Mouse (Mus musculus) heart, embryonic 13.5 days (tissue): ENCODE measurements around the gene Clec2e. TPM values are rescaled to one million over a fixed set of nuclear protein-coding genes. Genes with fewer than 3 reads are reported as not detected.
"Not testable (repeated sequence)": the region's sequence is repeated elsewhere in the genome, so short reads cannot be mapped to it uniquely, and the experiment has no call there.

Experiments
- ATAC-seq: fragments of 200-750 bp; cut with Nextera tagmentation; 2 replicates; pipeline ENCODE4 v1.8.0; 2017; ENCODE audit warnings: moderate TSS enrichment; ENCODE audit not compliant: insufficient number of reproducible peaks, low FRiP score, low TSS enrichment; ENCODE audit errors: extremely low read depth
- H3K27ac ChIP-seq: fragments of 300-500 bp; sonication (generic); replicated peaks from 2 replicates; pipeline ENCODE4 v1.5.1; 2015; ENCODE audit warnings: moderate library complexity, mild to moderate bottlenecking, inconsistent platforms
- H3K27me3 ChIP-seq: fragments of 300-500 bp; sonication (generic); replicated peaks from 2 replicates; pipeline ENCODE4 v1.6.1; 2015; ENCODE audit warnings: mild to moderate bottlenecking, inconsistent platforms
- H3K36me3 ChIP-seq: fragments of 300-500 bp; sonication (generic); 2 replicates; pipeline ENCODE4 v1.6.1; 2015; ENCODE audit warnings: mild to moderate bottlenecking, inconsistent platforms
- H3K4me1 ChIP-seq: fragments of 300-500 bp; sonication (generic); 2 replicates; pipeline ENCODE4 v1.6.1; 2015; ENCODE audit warnings: inconsistent platforms
- H3K4me2 ChIP-seq: fragments of 300-500 bp; sonication (generic); 2 replicates; pipeline ENCODE4 v1.6.1; 2015; ENCODE audit warnings: inconsistent platforms, mild to moderate bottlenecking, moderate library complexity
- H3K4me3 ChIP-seq: fragments of 300-500 bp; sonication (generic); 2 replicates; pipeline ENCODE4 v1.5.1; 2015; ENCODE audit warnings: moderate library complexity, mild to moderate bottlenecking, inconsistent platforms
- H3K9ac ChIP-seq: fragments of 300-500 bp; sonication (generic); 2 replicates; pipeline ENCODE4 v1.6.1; 2015; ENCODE audit warnings: inconsistent platforms, mild to moderate bottlenecking, moderate library complexity
- H3K9me3 ChIP-seq: fragments of 300-500 bp; sonication (generic); 2 replicates; pipeline ENCODE4 v1.6.1; 2016; ENCODE audit warnings: inconsistent platforms
- WGBS: fragments of 180-500 bp; shearing (Covaris S2); methylation state at CpG from one replicate; pipeline ENCODE4 v1.1.7; 2015; ENCODE audit warnings: mixed read lengths; 5-methylcytosine and 5-hydroxymethylcytosine counted together
- polyA plus RNA-seq: library from polyadenylated mRNA; unstranded; fragments of >200 nt; fragmentation: Nextera tagmentation; extraction: Ambion mirVana; gene quantifications from 2 replicates; pipeline ENCODE4 v1.2.1, GENCODE M21; 2015

Gene Clec2e
- not detected in 2 replicates for polyA plus RNA-seq

DNA sequence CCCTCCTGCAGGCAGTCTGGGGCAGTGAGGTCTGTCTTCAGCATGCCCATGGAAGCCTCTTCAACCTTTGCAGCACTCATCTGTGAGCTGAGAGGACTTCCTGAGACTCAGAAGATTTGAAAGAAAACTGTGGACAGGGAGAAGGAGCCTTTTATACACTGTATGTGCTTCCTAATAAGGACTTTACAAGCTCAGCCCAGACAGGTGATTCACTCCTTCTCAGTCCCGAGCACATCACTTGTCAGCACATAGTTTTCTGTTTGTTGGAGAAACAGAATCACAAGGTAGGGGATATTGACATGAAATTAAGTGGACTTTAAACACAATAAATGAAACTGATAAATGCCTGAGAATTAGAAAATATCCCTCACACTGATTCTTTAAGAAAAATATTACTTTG is at the start of gene Clec2e:
Gene Clec2e (minus strand): TSS at position 120 of the 400 bp plus-strand sequence.
- H3K9me3 ChIP-seq, H3K4me3 ChIP-seq, H3K36me3 ChIP-seq, H3K27ac ChIP-seq, H3K4me1 ChIP-seq, H3K27me3 ChIP-seq, H3K4me2 ChIP-seq, H3K9ac ChIP-seq, ATAC-seq: not testable (repeated sequence)
- 59% methylated on average over 1 of the region's 1 CpGs for WGBS

DNA sequence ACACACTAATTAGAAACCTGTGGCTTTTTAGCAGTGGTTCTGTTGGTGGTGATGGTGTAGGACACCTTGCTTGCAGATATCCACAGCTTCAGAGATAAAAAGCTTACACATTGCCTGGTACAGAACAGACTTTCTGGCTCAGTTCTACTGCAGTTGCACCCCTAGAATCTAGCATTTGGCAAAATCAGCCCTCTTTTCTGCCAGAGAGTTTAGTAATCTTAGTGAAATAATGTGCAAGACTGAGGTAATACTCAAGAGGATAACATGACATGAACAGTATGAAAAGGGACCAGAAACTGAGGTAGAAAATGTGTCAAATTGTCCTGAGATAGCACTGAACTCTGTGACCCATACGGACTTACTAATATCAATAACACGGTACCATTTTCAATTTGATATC is 46.1 kb upstream of the Clec2e start:
- 81% methylated on average over 2 of the region's 2 CpGs for whole genome bisulfite sequencing
- Histone ChIP-seq H3K4me1 (no peaks in the 10 kb centered on the region), H3K36me3 (no peaks in the 10 kb centered on the region), H3K4me2 (no peak overlapping the region), H3K9ac (no peak overlapping the region), H3K4me3 (no peak overlapping the region), H3K27ac (no peak overlapping the region), H3K9me3 (0 out of 2 replicates have a peak, but pooled peaks cover 3% of the 10 kb centered on the region), H3K27me3 (no peaks in the 10 kb centered on the region)
- ATAC-seq = no peak

DNA sequence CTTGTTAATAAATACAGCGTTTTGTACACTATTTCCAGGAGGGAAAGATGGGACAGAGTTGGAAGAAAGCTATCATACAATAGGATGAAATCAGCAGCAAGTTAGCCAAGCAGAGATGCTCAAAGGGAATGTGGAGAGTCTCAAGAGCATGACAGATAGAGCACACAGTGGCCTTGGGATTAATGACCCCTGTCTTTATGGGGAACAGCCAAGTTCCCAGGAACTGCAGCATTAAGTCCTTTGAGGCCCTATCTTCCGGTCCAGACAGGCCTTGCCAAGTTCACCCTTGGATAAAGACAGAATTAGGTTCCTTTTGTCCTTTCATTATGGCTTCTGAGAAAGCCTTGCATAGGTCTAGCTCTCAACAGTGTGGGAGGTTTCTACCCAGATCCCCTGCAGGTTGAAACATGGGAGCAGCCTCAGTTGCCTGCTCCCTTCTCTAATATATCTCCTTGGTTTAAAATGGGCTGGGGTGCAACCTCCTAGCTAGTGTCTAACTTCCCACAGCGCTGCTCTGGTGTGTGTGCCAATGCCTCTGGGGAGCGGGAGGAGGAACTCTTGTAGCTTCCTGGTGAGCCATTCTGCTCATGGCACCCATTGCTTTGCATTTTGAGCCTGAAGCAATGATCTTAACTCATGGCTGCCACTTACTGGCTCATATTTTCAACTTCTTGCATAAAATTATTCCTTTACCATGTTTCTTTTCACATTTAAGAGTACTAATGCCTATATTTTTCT is 32.1 kb upstream of the Clec2e start:
- ATAC-seq = no peak
- Histone ChIP-seq H3K9me3 (no peaks in the 10 kb centered on the region), H3K4me3 (no peak overlapping the region), H3K9ac (no peak overlapping the region), H3K27me3 (no peaks in the 10 kb centered on the region), H3K4me2 (no peak overlapping the region), H3K27ac (no peak overlapping the region), H3K4me1 (no peaks in the 10 kb centered on the region), H3K36me3 (no peaks in the 10 kb centered on the region)
- 80% methylated on average over 4 of the region's 4 CpGs for WGBS

DNA sequence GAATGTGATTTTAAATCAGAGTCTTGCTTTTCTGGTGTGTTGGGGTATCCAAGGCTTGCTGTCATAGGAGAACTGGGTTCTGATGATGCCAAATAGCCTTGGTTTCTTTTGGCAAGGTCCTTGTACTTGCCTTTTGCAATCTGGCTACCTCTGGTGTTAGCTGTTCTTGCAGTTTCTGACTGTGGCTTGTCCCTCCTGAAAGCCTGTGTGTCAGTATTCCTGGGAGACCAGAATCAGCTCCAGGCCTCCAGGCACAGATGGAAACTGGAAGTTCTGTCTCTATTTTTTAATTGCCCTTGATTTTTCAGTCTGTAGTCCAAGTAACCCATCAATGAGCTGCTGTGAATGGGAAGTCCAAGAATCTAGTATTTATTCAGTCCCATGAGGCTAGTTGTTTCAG is 26.1 kb upstream of the Clec2e start:
- H3K27me3 ChIP-seq = no peaks in the 10 kb centered on the region
- no peak overlapping the region for H3K9ac ChIP-seq
- ATAC-seq = no peak
- no peak overlapping the region for H3K27ac ChIP-seq
- H3K36me3 ChIP-seq = no peaks in the 10 kb centered on the region
- no peak overlapping the region for H3K4me3 ChIP-seq
- H3K4me2 ChIP-seq = no peak overlapping the region
- H3K9me3 ChIP-seq = peaks cover 5% of the 10 kb centered on the region; the same call in 1 of the 2 replicates
- H3K4me1 ChIP-seq = no peaks in the 10 kb centered on the region

DNA sequence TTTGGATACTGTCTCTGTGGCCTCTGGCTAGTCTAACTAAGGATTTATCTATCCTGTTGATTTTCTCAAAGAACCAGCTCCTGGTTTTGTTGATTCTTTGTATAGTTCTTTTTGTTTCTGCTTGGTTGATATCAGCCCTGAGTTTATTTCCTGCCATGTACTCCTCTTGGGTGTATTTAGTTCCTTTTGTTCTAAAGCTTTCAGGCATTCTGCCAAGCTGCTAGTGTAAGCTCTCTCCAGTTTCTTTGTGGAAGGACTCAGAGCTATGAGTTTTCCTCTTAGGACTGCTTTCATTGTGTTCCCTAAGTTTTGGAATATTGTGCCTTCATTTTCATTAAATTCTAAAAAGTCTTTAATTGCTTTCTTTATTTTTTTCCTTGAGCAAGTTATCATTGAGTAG is 23.8 kb upstream of the Clec2e start:
- H3K9ac ChIP-seq, H3K9me3 ChIP-seq, H3K27ac ChIP-seq, ATAC-seq, H3K4me3 ChIP-seq, H3K36me3 ChIP-seq, H3K4me1 ChIP-seq, H3K4me2 ChIP-seq, H3K27me3 ChIP-seq: not testable (repeated sequence)

DNA sequence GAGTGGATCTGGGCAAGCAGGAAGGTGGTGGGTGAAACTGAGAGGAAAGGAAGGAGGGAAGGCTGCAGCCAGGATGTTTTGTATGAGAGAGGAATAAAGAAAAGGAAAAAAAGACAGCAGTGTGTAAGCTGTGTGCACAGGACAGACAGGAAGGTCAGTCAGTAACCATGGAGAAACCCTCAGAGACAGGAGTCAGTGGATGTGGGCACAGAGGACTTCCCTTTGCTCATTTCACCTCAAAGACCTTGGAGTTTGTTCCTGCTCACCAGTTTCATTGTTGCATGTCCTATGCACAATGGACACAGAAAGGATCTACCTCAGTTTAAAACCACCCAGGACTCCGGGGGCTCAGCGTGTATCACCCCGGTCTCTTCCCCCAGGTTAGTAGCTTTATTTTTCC is 15.5 kb upstream of the Clec2e start:
- H3K4me3 ChIP-seq = no peak overlapping the region
- H3K27me3 ChIP-seq = no peaks in the 10 kb centered on the region
- no peak for ATAC-seq

DNA sequence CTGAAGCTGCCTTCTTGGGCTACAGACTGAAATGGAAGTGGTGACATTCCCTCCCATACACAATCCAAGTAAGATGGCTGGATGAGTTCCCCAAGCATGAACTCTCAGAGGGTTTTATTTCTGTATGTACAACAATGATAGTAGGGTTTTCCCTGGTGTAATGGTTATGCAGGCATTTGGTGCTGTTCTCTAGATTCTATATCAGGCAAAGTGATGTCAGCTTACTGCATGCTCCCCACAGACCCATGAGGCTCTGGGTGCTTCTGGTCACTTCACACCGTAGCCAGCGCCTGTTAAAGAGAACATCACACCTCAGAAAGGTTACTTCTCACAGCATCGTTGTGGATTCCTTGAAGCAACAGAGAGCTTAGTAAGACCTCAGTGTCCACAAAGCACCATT is 13.5 kb upstream of the Clec2e start:
- H3K36me3 ChIP-seq, H3K27ac ChIP-seq, H3K4me2 ChIP-seq, H3K27me3 ChIP-seq, H3K9ac ChIP-seq, H3K4me3 ChIP-seq, ATAC-seq, H3K9me3 ChIP-seq: not testable (repeated sequence)
- whole genome bisulfite sequencing = 74% methylated on average over 3 of the region's 3 CpGs
- peaks cover 12% of the 10 kb centered on the region for H3K4me1 ChIP-seq

More for the DNA sequence above, 15.5 kb upstream of the Clec2e start:
- Histone ChIP-seq H3K36me3 (no peaks in the 10 kb centered on the region), H3K9ac (no peak overlapping the region), H3K27ac (no peak overlapping the region), H3K4me1 (peaks cover 12% of the 10 kb centered on the region), H3K4me2 (no peak overlapping the region), H3K9me3 (no peaks in the 10 kb centered on the region)
- 77% methylated on average over 3 of the region's 3 CpGs for WGBS

DNA sequence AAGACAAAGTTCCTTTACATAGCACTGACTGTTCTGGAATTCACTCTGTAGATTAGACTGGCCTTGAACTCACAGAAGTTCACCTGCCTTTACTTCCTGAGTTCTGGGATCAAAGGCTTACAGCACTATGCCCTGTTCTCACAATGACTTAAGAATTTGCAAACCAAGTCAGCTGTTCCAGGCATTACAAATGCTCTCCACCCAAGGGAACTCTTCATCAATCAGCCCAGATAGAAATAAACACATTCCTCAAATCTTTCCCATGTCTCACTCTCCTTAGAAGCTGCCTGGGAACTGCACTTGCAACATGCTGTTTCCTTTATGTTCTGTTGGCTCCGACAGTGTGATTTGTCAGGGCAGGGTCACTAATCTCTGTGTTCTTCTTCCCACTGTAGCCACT is 13.1 kb upstream of the Clec2e start:
- H3K4me2 ChIP-seq = no peak overlapping the region
- H3K4me1 ChIP-seq = peaks cover 12% of the 10 kb centered on the region
- H3K9ac ChIP-seq = no peak overlapping the region
- H3K36me3 ChIP-seq = no peaks in the 10 kb centered on the region
- WGBS = 25% methylated on average over 1 of the region's 1 CpGs
- no peaks in the 10 kb centered on the region for H3K9me3 ChIP-seq
- H3K27me3 ChIP-seq = no peaks in the 10 kb centered on the region
- H3K27ac ChIP-seq = no peak overlapping the region
- no peak overlapping the region for H3K4me3 ChIP-seq
- ATAC-seq = no peak

DNA sequence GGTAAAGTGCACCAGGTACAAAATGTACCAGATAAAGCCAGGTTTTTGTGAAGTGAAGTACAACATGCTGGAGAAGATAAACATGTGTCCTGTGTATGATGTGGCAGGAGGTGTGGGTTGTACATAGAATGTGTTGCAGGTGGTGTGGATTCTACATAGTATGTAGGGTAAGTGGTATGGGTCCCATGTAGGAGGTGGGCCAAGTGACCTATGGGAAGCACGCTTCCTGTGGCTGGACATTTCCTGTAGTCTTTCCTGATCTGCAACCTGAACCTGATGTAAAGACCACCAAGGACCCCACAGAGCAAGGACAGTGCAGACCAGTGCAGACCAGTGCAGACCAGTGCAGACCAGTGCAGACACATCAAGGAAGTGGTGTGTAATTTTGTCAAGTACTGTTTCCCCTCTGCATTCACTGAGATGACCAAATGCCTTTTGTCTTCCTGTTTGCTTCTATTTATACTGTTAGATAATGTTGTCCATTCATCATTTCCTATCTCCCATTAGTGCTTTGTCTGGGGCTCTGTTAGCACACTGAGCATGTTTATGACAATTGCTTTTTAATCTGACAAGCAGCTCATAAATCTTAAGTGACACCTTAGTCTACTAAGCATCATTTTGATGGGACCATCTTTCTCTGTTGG is 12.4 kb upstream of the Clec2e start:
- WGBS = 78% methylated on average over 1 of the region's 1 CpGs
- H3K4me3 ChIP-seq = no peak overlapping the region
- H3K27me3 ChIP-seq = no peaks in the 10 kb centered on the region
- no peak overlapping the region for H3K4me2 ChIP-seq
- peaks cover 12% of the 10 kb centered on the region for H3K4me1 ChIP-seq
- H3K9ac ChIP-seq = no peak overlapping the region
- H3K27ac ChIP-seq = no peak overlapping the region
- no peaks in the 10 kb centered on the region for H3K9me3 ChIP-seq
- no peaks in the 10 kb centered on the region for H3K36me3 ChIP-seq
- ATAC-seq = no peak

DNA sequence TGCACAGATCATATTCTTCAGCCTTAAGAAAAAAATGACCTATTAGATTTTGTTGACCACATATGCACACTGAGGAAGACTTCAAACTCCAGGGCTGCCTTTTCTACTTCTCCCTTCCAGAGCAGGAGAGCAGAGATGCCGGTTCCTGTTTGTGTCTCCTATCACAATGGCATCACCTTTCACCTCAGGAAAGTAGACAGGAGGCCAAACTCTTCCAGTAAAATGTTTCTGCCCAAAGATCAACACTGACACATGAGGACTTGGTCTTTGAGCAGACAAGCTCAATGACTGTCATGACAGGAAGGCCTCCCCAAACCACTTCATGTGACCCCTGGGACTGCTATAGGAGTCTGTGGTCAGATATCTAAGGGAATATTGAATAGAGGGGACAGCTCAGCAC is 11.8 kb upstream of the Clec2e start:
- Histone ChIP-seq H3K27me3 (no peaks in the 10 kb centered on the region), H3K27ac (no peak overlapping the region), H3K4me3 (no peak overlapping the region), H3K36me3 (no peaks in the 10 kb centered on the region), H3K9ac (no peak overlapping the region), H3K9me3 (no peaks in the 10 kb centered on the region), H3K4me1 (peaks cover 12% of the 10 kb centered on the region), H3K4me2 (no peak overlapping the region)
- 50% methylated on average over 1 of the region's 1 CpGs for WGBS
- no peak for ATAC-seq

DNA sequence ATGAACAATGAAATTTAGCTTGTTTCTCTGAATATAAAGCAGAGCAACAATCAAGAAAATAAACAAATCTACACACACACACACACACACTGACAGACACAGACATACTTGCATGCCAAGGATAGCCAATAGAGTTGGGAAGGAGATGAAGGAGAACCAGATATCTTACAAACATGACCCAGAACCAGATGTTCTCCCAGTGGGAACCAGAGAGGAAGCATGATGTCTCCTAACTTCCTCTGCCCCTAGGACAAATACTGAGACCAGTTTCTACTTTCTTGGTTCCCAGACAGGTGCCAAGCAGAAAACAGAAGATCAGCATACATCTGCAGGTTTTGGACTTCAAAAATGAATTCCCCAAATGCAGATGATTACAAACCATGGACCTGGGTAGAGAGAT is 7.2 kb upstream of the Clec2e start:
- Histone ChIP-seq H3K9ac (no peak overlapping the region), H3K36me3 (no peaks in the 10 kb centered on the region), H3K27me3 (no peaks in the 10 kb centered on the region), H3K4me2 (no peak overlapping the region), H3K4me3 (no peak overlapping the region), H3K9me3 (no peaks in the 10 kb centered on the region), H3K4me1 (peaks cover 9% of the 10 kb centered on the region), H3K27ac (no peak overlapping the region)
- ATAC-seq = no peak
